Mouse (Mus musculus): ENCODE data around the gene Exosc7. TPM values are rescaled to one million over a fixed set of nuclear protein-coding genes. Genes with fewer than 3 reads are reported as not detected.

Exosc7 gene
- polyA plus RNA-seq, 1 experiment from 2014 or later, result 122 TPM

DNA sequence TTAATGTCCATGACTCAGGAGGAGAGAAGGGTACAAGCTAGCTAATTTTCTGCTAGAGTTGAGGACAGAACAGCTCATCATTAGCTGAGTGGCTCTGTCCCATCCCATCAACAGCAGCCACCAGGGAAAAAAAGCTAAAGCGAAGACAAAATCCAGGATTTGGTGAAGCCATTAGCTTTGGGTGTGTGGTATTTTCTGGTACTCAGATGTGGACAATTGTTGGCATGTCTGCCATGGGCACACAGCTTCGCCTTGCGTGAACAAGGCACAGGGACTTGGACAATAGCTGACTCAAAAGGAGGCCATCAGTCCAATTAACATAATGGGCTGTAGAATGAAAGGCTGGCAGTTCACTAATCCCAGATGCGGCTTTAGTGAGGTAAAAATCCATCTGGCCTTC is 61.3 kb downstream of the Exosc7 start:
- Histone ChIP-seq H3K27ac (no peak overlapping the region), H3K27me3 (ENCODE audit: insufficient read depth, poor library complexity, severe bottlenecking) (no peaks in the 10 kb centered on the region), H3K4me1 (replicated peaks) (no peaks in the 10 kb centered on the region; the same call in 1 of the 2 replicates), H3K4me3 (no peak overlapping the region), H3K36me3 (no peaks in the 10 kb centered on the region), H3K9me3 (no peaks in the 10 kb centered on the region)
- no peak for DNase-seq (ENCODE audit: low spot score)
- WGBS, result 71% methylated on average over 4 of the region's 4 CpGs

DNA sequence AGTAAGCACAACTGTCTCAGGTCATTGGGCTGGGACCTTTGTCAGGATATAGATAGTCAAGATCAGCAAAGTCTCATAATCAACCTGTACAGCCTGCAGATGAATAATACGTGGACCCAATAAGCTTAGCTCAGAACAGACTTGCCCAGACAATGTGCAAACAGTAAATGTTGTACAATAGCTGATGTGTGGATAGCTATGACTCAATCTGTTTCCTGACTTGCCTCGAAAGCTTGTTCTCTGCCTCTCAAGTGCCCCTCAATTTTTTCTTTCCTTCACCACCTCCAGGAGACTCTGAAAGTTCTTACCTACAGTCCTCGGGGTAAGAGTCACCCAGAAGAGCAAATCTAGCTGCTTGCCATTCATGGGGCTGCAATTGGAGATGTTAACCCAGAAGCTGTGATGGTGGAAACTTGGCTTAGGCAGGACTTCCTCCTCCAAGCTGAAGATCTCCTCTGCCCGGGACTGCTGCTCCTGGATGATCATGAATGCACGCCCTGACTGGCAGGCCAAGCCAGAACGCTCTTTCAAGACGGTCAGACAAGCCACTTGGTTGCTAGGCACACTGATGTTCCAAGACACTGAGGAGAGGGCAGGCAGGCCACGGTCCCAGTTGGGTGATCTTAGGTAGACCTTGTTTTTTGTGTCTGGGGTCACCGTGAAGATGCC is 64.5 kb downstream of the Exosc7 start:
- Histone ChIP-seq H3K4me1 (replicated peaks) (no peaks in the 10 kb centered on the region; the same call in 1 of the 2 replicates), H3K27me3 (ENCODE audit: insufficient read depth, poor library complexity, severe bottlenecking) (no peaks in the 10 kb centered on the region), H3K27ac (no peak overlapping the region), H3K36me3 (no peaks in the 10 kb centered on the region), H3K4me3 (no peak overlapping the region), H3K9me3 (no peaks in the 10 kb centered on the region)
- 89% methylated on average over 9 of the region's 9 CpGs for WGBS
- DNase-seq (ENCODE audit: low spot score), result no peak

DNA sequence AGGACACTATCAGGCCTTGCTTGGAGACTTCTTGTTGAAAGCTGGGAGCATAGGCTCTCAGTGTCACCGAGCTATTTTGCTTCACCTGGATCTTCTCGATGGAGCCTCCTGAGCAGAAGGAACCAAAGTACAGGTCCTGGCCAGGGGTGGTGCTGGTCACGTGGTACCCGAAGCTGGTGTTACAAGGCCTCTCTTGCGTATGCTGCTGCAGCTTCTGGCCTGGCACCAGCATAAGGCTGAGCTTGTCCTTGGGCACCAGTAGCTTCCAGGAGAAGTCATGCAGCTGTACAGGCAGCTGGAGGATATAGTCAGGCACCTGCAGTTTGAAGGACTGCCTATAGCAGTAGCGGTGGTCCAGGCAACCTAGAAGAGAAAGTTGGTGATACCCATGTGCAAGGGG is 67.0 kb downstream of the Exosc7 start:
- DNase-seq (ENCODE audit: low spot score), result no peak
- no peaks in the 10 kb centered on the region for H3K9me3 ChIP-seq
- WGBS, result 94% methylated on average over 6 of the region's 6 CpGs
- H3K4me1 ChIP-seq (replicated peaks), result no peaks in the 10 kb centered on the region
- no peaks in the 10 kb centered on the region for H3K27me3 ChIP-seq (ENCODE audit: insufficient read depth, poor library complexity, severe bottlenecking)
- H3K36me3 ChIP-seq, result no peaks in the 10 kb centered on the region
- no peak overlapping the region for H3K27ac ChIP-seq
- H3K4me3 ChIP-seq, result no peak overlapping the region

DNA sequence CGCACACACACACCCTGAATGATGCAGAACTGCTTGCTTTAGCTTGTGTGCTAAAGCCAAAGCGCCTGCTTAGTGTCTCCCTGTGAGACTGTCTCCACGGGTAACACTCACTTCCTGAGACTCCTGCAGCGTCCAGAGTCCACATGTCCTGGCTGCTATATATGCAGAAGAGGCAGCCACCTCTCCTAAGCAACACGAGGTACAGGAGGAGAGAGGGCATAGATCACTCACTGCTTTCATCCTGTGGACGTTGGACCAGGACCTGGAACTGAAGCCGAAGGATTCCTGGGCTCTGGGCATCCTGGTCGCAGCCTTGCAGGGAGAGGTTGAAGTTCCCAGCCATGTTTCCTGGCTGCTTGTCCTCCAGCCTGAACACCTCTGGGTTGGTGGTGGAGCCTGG is 70.2 kb downstream of the Exosc7 start:
- no peaks in the 10 kb centered on the region for H3K4me1 ChIP-seq (replicated peaks)
- WGBS, result 81% methylated on average over 8 of the region's 8 CpGs
- H3K36me3 ChIP-seq, result no peaks in the 10 kb centered on the region
- H3K9me3 ChIP-seq, result no peaks in the 10 kb centered on the region
- H3K27ac ChIP-seq, result no peak overlapping the region
- DNase-seq (ENCODE audit: low spot score), result no peak
- no peak overlapping the region for H3K4me3 ChIP-seq
- H3K27me3 ChIP-seq (ENCODE audit: insufficient read depth, poor library complexity, severe bottlenecking), result no peaks in the 10 kb centered on the region

DNA sequence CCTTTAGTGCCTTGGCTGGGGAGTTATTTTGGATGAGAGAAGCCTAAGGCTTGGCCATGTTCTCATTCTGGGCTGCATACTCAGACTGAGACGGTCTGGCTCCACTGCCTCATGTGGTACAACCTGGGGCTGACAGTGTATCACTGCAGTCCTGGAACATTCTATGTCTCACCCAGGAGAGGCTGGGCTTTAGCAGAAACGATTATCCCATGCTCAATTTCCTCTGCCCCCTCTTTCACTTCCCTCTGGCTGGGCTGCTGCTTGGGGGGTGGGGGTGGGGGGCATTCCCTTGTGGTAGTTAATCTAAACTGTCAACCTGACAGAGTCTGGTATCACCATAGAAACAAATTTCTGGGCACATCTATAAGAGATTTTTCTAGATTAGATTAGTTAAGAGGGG is 72.5 kb downstream of the Exosc7 start:
- H3K27ac ChIP-seq, result no peak overlapping the region
- H3K27me3 ChIP-seq (ENCODE audit: insufficient read depth, poor library complexity, severe bottlenecking), result no peaks in the 10 kb centered on the region
- H3K36me3 ChIP-seq, result no peaks in the 10 kb centered on the region
- no peak overlapping the region for H3K4me3 ChIP-seq
- 78% methylated on average over 2 of the region's 2 CpGs for WGBS
- no peaks in the 10 kb centered on the region for H3K4me1 ChIP-seq (replicated peaks)
- DNase-seq (ENCODE audit: low spot score), result no peak
- H3K9me3 ChIP-seq, result no peaks in the 10 kb centered on the region

Other genes with a start within 250 kb of the Exosc7 start
- gene Zfp445, start 247.2 kb upstream of the Exosc7 start, polyA plus RNA-seq (2016; fragmentation: Nextera tagmentation; extraction: Ambion mirVana), result 66.1 and 74.4 TPM in 2 replicates
- gene Zkscan7, start 227.5 kb upstream of the Exosc7 start, polyA plus RNA-seq (2016; fragmentation: Nextera tagmentation; extraction: Ambion mirVana), result 3.6 and 4.5 TPM in 2 replicates
- 30.7 and 33.5 TPM in 2 replicates for gene Zfp105, start 190.1 kb upstream of the Exosc7 start, polyA plus RNA-seq (2016; fragmentation: Nextera tagmentation; extraction: Ambion mirVana)
- 22.7 and 25.0 TPM in 2 replicates for gene 1110059G10Rik, start 162.2 kb upstream of the Exosc7 start, polyA plus RNA-seq (2016; fragmentation: Nextera tagmentation; extraction: Ambion mirVana)
- gene Kif15, start 162.2 kb upstream of the Exosc7 start, polyA plus RNA-seq (2016; fragmentation: Nextera tagmentation; extraction: Ambion mirVana), result 59.0 and 97.7 TPM in 2 replicates
- 17.6 and 17.9 TPM in 2 replicates for gene Tmem42, start 91.9 kb upstream of the Exosc7 start, polyA plus RNA-seq (2016; fragmentation: Nextera tagmentation; extraction: Ambion mirVana)
- 0.42 and 0.48 TPM in 2 replicates for gene Tgm4, start 78.5 kb upstream of the Exosc7 start, polyA plus RNA-seq (2016; fragmentation: Nextera tagmentation; extraction: Ambion mirVana)
- gene Zdhhc3, start within 50 bp of the Exosc7 start, polyA plus RNA-seq (2016; fragmentation: Nextera tagmentation; extraction: Ambion mirVana), result 76.8 and 83.4 TPM in 2 replicates
- gene Clec3b, start 37.7 kb downstream of the Exosc7 start, polyA plus RNA-seq (2016; fragmentation: Nextera tagmentation; extraction: Ambion mirVana), result 0.16 TPM in 1 of 2 replicates, not detected in the other
- gene Cdcp1, start 102.8 kb downstream of the Exosc7 start, polyA plus RNA-seq (2016; fragmentation: Nextera tagmentation; extraction: Ambion mirVana), result 1.9 and 3.5 TPM in 2 replicates
- 4.4 and 6.3 TPM in 2 replicates for gene Tmem158, start 147.5 kb downstream of the Exosc7 start, polyA plus RNA-seq (2016; fragmentation: Nextera tagmentation; extraction: Ambion mirVana)

All from hindbrain, embryonic 10.5 days (tissue).